In the genomic region with DNA sequence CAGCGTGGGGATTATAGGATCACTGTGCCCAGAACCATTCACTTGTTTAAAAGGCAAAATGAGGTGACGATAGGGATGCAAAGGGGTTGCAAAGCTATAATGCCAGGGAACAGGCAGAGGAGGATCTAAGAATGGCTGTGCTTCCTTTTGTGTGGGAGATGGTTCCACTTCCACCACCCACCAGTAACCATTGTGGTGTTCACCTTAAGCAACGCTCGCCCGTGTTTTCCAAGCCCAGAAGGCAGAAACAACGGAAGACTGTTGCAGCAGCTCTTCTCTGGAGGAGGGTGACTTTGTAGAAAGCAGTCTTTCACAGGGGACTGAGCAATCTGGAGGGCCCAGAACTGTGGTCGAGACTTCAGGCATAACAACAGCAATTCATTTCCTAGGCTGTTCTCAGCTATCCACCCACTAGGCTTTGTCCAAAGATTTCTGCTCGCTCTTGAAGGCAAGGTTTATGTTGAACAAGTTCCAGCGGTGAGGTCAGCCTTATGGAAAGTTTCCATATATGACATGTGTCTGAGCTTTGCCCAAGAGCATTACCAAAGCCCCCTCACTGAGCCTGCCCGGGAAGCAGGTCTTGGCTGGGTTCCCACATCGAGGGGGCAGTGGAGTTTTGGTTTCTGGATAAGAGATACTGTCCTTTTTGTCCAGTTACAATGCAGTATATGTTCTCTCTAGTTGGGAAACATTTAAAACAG, we compare ENCODE assay signal across 9 mouse cellular contexts. TPM values are rescaled to one million over a fixed set of nuclear protein-coding genes. Genes with fewer than 3 reads are reported as not detected.
DNase-seq lines count a peak whose midpoint lies in the region; ATAC-seq and TF ChIP-seq lines count a peak whose summit lies in the region.
"Had no signal": no experiment of that assay in that cellular context is flagged by ENCODE, and none has a peak within 500 bp of the region (broad histone marks: within the 10 kb centered on the region; RNA-seq: fewer than 3 reads in every experiment).

No protein-coding gene starts in this region.

- TF ChIP-seq CTCF in cerebellum, adult 2 months (IDR thresholded peaks at IDR 0.05; ENCODE audit: borderline replicate concordance, insufficient read depth, low read depth, low read length), result no peak

- H3K4me2 ChIP-seq in hindbrain, embryonic 11.5 days (replicated peaks; ENCODE audit: low read depth, low read length), result no peak overlapping the region

- no peaks in the 10 kb centered on the region for H3K27me3 ChIP-seq in cerebellum, adult 2 months (ENCODE audit: control insufficient read depth, insufficient read depth, low read length)
- no peaks in the 10 kb centered on the region for H3K27me3 ChIP-seq in hindbrain, embryonic 11.5 days (ENCODE audit: control insufficient read depth, insufficient read depth, low read length)

- intact Hi-C loops in left cerebral cortex, postnatal 36 days (cut with DNase I), result loop anchor here (1.0 to 5.0 kb wide), 2 partner anchors 35 to 102 kb away; a partner anchor contains a TSS

- ATAC-seq in hindbrain, embryonic 11.5 days (ENCODE audit: low FRiP score), result no peak

- H3K9me3 ChIP-seq in hindbrain, embryonic 11.5 days (ENCODE audit: control insufficient read depth, low read length), result no peaks in the 10 kb centered on the region

- H3K4me1 ChIP-seq in cerebellum, adult 2 months (ENCODE audit: control insufficient read depth, insufficient read depth, low read length), result peaks cover 20% of the 10 kb centered on the region
- no peaks in the 10 kb centered on the region for H3K4me1 ChIP-seq in hindbrain, embryonic 11.5 days (replicated peaks; ENCODE audit: control insufficient read depth, insufficient read depth, low read length)

- H3K4me3 ChIP-seq in cerebellum, adult 2 months (replicated peaks; ENCODE audit: insufficient read depth, low read depth, low read length), result no peak overlapping the region
- no peak overlapping the region for H3K4me3 ChIP-seq in hindbrain, embryonic 11.5 days (ENCODE audit: low read depth, low read length)

- TF ChIP-seq POLR2A in cerebellum, adult 2 months (IDR thresholded peaks at IDR 0.05; ENCODE audit: borderline replicate concordance, insufficient read depth, low read length), result no peak

- H3K27ac ChIP-seq in cerebellum, adult 2 months (ENCODE audit: insufficient read depth, low read length), result peak overlapping the region; percentile 46
- H3K27ac ChIP-seq in hindbrain, embryonic 11.5 days (ENCODE audit: low read depth, low read length), result no peak overlapping the region

- H3K36me3 ChIP-seq in hindbrain, embryonic 11.5 days (ENCODE audit: control insufficient read depth, insufficient read depth, low read length), result no peaks in the 10 kb centered on the region

- H3K9ac ChIP-seq in hindbrain, embryonic 11.5 days (ENCODE audit: low read depth, low read length), result no peak overlapping the region

- WGBS in cerebellum, adult 2 months, result 28% methylated on average over 11 of the region's 11 CpGs
- 75% methylated on average over 11 of the region's 11 CpGs for WGBS in hindbrain, embryonic 11.5 days

- peak; percentile 39 to 55 for DNase-seq in left cerebral cortex, adult 18-20 months (ENCODE audit: low spot score in 2 of 2)
- DNase-seq in left cerebral cortex, adult 11 months (ENCODE audit: low spot score), result no peak
- DNase-seq in cerebellum, adult 2 months, result peak; percentile 47 to 67
- peak; percentile 33 to 43 for DNase-seq in gastrocnemius, postnatal 4 days (ENCODE audit: low spot score in 2 of 2)
- peak; percentile 41 to 67 for DNase-seq in left cerebral cortex, postnatal 36 days (ENCODE audit: low spot score in 2 of 2)
- DNase-seq in adrenal gland, adult 8-10 months, result no peak
- no peak for DNase-seq in hindbrain, embryonic 11.5 days (ENCODE audit: low spot score)
- DNase-seq in thymus, postnatal 0 days (ENCODE audit: low spot score), result no peak

RNA-seq across cellular contexts. Expression of a gene that starts 5.8 kb away (rescaled TPM):
- under 1 TPM in 1 of 2 experiments, not detected in 1; 0.37 TPM for total RNA-seq in left cerebral cortex, adult 18-20 months (2021)
- polyA plus RNA-seq in cerebellum, adult 2 months (2012; rRNA removed), result 0.76 and 0.97 TPM in 2 replicates
- total RNA-seq in gastrocnemius, postnatal 4 days (2021), result 10 to 100 TPM; 10.7 to 19.4 TPM
- total RNA-seq in left cerebral cortex, postnatal 36 days (2021), result not detected
- under 1 TPM in 3 of 4 experiments, not detected in 1; 0.28 to 0.52 (median 0.30) TPM for total RNA-seq in adrenal gland, adult 8-10 months (2022)
- 1.4 and 2.2 TPM in 2 replicates for polyA plus RNA-seq in hindbrain, embryonic 11.5 days (2014; fragmentation: Nextera tagmentation; extraction: Ambion mirVana)
- polyA plus RNA-seq in thymus, postnatal 0 days (2015; fragmentation: Nextera tagmentation; extraction: Ambion mirVana), result 1.6 and 2.1 TPM in 2 replicates
- total RNA-seq: layer of hippocampus, adult 8-10 months had no signal

RNA-seq across cellular contexts. Expression of a gene that starts 30.6 kb away (rescaled TPM):
- 10 to 100 TPM; 30.8 to 33.2 TPM for total RNA-seq in left cerebral cortex, adult 18-20 months (2021)
- 39.0 and 41.8 TPM in 2 replicates for polyA plus RNA-seq in cerebellum, adult 2 months (2012; rRNA removed)
- total RNA-seq in gastrocnemius, postnatal 4 days (2021), result 10 to 100 TPM; 15.2 to 15.4 TPM
- total RNA-seq in left cerebral cortex, postnatal 36 days (2021), result 10 to 100 TPM; 30.9 to 35.3 TPM
- total RNA-seq in adrenal gland, adult 8-10 months (2022), result 10 to 100 TPM; 24.0 to 33.4 (median 28.3) TPM
- polyA plus RNA-seq in hindbrain, embryonic 11.5 days (2014; fragmentation: Nextera tagmentation; extraction: Ambion mirVana), result 30.8 and 32.0 TPM in 2 replicates
- polyA plus RNA-seq in thymus, postnatal 0 days (2015; fragmentation: Nextera tagmentation; extraction: Ambion mirVana), result 29.6 and 30.0 TPM in 2 replicates

RNA-seq across cellular contexts. Expression of a gene that starts 35.1 kb away (rescaled TPM):
- 10 to 100 TPM; 24.5 to 25.7 TPM for total RNA-seq in left cerebral cortex, adult 18-20 months (2021)
- polyA plus RNA-seq in cerebellum, adult 2 months (2012; rRNA removed), result 97.3 and 108 TPM in 2 replicates
- total RNA-seq in gastrocnemius, postnatal 4 days (2021), result 10 to 100 TPM; 24.5 to 30.2 TPM
- total RNA-seq in left cerebral cortex, postnatal 36 days (2021), result 10 to 100 TPM; 19.8 to 29.9 TPM
- total RNA-seq in adrenal gland, adult 8-10 months (2022), result 10 to 100 TPM; 46.1 to 62.6 (median 54.7) TPM
- polyA plus RNA-seq in hindbrain, embryonic 11.5 days (2014; fragmentation: Nextera tagmentation; extraction: Ambion mirVana), result 57.0 and 65.7 TPM in 2 replicates
- 71.6 and 81.6 TPM in 2 replicates for polyA plus RNA-seq in thymus, postnatal 0 days (2015; fragmentation: Nextera tagmentation; extraction: Ambion mirVana)

Comparison
In these comparisons a context has a peak if more than half of its experiments do, and no peak if none do; other contexts are left out.
1. DNase-seq: peak in left cerebral cortex, adult 18-20 months (2 of 2), cerebellum, adult 2 months (2 of 2), gastrocnemius, postnatal 4 days (2 of 2) and left cerebral cortex, postnatal 36 days (2 of 2); none in left cerebral cortex, adult 11 months (single experiment), adrenal gland, adult 8-10 months (single experiment), hindbrain, embryonic 11.5 days (single experiment) and thymus, postnatal 0 days (single experiment).
2. RNA of a gene that starts 5.8 kb away (total RNA-seq): 10.7 to 19.4 TPM in gastrocnemius, postnatal 4 days; 0.37 TPM in left cerebral cortex, adult 18-20 months, 0.28 to 0.52 TPM in adrenal gland, adult 8-10 months and not detected in left cerebral cortex, postnatal 36 days; every median in the first group is over 4 times any median in the second.